Mouse (Mus musculus): ENCODE measurements at regions not wholly inside any gene's neighbourhood (a gene's known extent, or its start where the extent isn't known, plus 50 kb on each side); places are given as distances from the start of the nearest gene placed in this dataset.

DNA sequence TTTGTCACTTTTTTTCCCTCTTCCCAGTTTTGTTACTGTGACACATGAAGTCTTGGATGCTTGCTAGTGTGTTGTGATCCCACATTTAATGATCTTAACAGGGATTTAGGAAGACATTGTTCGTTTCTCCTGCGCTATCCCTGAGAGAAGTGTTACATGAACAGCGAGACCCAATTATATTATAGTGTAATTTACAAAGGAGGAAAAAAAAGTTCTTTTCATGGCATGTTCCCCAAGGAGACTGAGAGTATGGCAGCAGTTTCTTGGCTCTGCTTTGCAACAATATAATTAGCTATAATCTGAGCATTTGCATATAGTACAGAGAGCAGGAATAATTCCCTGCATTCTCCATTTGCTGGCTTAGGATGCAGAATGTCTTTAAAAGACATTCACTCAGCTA is 168.6 kb downstream of the Insc start:
- H3K4me3 ChIP-seq (ENCODE audit: low read depth, low read length): no peak overlapping the region
- no peaks in the 10 kb centered on the region for H3K4me1 ChIP-seq (ENCODE audit: control insufficient read depth, insufficient read depth, low read length)
- no peaks in the 10 kb centered on the region for H3K36me3 ChIP-seq (ENCODE audit: control insufficient read depth, insufficient read depth, low read length, poor library complexity, severe bottlenecking)
- H3K9me3 ChIP-seq (replicated peaks; ENCODE audit: control insufficient read depth, insufficient read depth, low read length, poor library complexity, severe bottlenecking): no peaks in the 10 kb centered on the region; the same call in 1 of the 2 replicates
- no peak overlapping the region for H3K27ac ChIP-seq (ENCODE audit: insufficient read depth, low read length)
- H3K9ac ChIP-seq (ENCODE audit: low read depth, poor library complexity, severe bottlenecking): no peak overlapping the region
- no peaks in the 10 kb centered on the region for H3K27me3 ChIP-seq (ENCODE audit: control insufficient read depth, insufficient read depth, low read length, poor library complexity, severe bottlenecking)
- no peak for TF ChIP-seq EP300 (IDR thresholded peaks at IDR 0.05; ENCODE audit: insufficient read depth, low read depth, low read length)
- no peak for TF ChIP-seq CTCF (IDR thresholded peaks at IDR 0.05; ENCODE audit: low read depth, low read length)
- TF ChIP-seq POLR2A (IDR thresholded peaks at IDR 0.05; ENCODE audit: insufficient read depth, low read length): no peak

DNA sequence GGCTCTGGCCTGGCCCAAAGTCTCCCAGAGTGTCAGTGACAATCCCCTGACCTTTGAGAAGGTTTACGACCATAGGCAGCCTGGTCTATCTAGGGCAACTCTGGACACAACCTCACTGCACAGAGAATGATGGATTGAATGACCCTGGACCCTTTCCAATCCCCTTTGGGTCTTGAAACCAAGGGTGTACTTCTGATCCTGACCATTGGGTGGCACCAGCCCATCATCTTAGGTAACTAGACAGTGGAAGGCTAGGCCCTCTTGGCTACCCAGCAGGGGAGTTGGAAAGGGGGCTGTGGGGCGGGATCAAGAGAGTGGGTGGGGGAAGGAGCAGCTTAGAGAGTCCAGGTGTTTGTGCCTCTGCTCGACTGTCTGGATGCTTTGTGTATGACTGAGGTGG is 178.7 kb downstream of the Insc start:
- H3K27ac ChIP-seq (ENCODE audit: insufficient read depth, low read length): no peak overlapping the region
- no peak overlapping the region for H3K9ac ChIP-seq (ENCODE audit: low read depth, poor library complexity, severe bottlenecking)
- H3K27me3 ChIP-seq (ENCODE audit: control insufficient read depth, insufficient read depth, low read length, poor library complexity, severe bottlenecking): 0 out of 2 replicates have a peak, but pooled peaks cover 2% of the 10 kb centered on the region
- no peaks in the 10 kb centered on the region for H3K9me3 ChIP-seq (replicated peaks; ENCODE audit: control insufficient read depth, insufficient read depth, low read length, poor library complexity, severe bottlenecking)
- no peaks in the 10 kb centered on the region for H3K36me3 ChIP-seq (ENCODE audit: control insufficient read depth, insufficient read depth, low read length, poor library complexity, severe bottlenecking)
- H3K4me3 ChIP-seq (ENCODE audit: low read depth, low read length): no peak overlapping the region
- H3K4me1 ChIP-seq (ENCODE audit: control insufficient read depth, insufficient read depth, low read length): no peaks in the 10 kb centered on the region
- TF ChIP-seq POLR2A (IDR thresholded peaks at IDR 0.05; ENCODE audit: insufficient read depth, low read length): no peak
- TF ChIP-seq CTCF (IDR thresholded peaks at IDR 0.05; ENCODE audit: low read depth, low read length): peak; percentile 58

DNA sequence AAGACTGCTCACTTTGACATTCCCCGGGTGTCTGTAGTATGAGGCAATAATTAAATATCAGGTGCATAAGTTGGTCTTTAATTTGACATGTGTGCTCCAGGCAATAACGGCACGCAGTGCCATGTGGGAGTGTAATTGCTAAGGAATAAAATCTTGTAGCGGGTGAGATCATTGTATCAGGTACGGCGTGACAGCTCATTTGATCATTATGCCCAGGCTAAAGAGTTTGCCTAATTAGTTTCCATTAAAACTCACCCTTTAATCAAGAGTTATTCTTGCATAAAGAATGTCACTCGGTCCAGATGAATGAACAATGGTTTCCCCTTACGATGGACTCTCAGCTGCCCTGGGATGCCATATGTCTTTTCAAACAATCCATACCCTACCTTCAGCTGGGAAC is 190.4 kb downstream of the Insc start:
- Histone ChIP-seq H3K4me3 (ENCODE audit: low read depth, low read length) (no peak overlapping the region), H3K36me3 (ENCODE audit: control insufficient read depth, insufficient read depth, low read length, poor library complexity, severe bottlenecking) (no peaks in the 10 kb centered on the region), H3K9ac (ENCODE audit: low read depth, poor library complexity, severe bottlenecking) (no peak overlapping the region), H3K9me3 (replicated peaks; ENCODE audit: control insufficient read depth, insufficient read depth, low read length, poor library complexity, severe bottlenecking) (no peaks in the 10 kb centered on the region), H3K27me3 (ENCODE audit: control insufficient read depth, insufficient read depth, low read length, poor library complexity, severe bottlenecking) (no peaks in the 10 kb centered on the region), H3K27ac (ENCODE audit: insufficient read depth, low read length) (no peak overlapping the region), H3K4me1 (ENCODE audit: control insufficient read depth, insufficient read depth, low read length) (no peaks in the 10 kb centered on the region)
- TF ChIP-seq POLR2A (IDR thresholded peaks at IDR 0.05; ENCODE audit: insufficient read depth, low read length) (no peak), CTCF (IDR thresholded peaks at IDR 0.05; ENCODE audit: low read depth, low read length) (no peak), EP300 (IDR thresholded peaks at IDR 0.05; ENCODE audit: insufficient read depth, low read depth, low read length) (no peak)

DNA sequence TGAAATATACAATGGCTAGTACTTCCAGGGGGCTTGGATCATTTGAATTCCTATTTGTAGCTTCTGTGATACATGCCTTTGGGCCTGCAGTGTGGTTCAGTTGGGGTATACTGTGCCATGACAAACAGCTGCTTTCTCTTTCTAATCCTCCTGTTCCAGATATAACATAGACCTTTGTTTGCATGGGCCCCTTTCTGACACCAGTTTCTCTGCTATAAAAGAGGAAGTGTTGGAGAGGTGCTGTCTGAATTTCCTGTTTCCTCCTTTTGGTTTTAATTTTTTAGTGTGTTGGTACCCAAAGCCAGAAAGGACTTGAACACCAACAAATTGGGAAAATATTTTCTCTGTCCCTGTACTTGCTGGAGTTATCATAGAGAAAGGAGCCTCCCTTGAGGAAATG is 207.3 kb downstream of the Insc start:
- TF ChIP-seq POLR2A (IDR thresholded peaks at IDR 0.05; ENCODE audit: insufficient read depth, low read length): no peak
- no peak for TF ChIP-seq EP300 (IDR thresholded peaks at IDR 0.05; ENCODE audit: insufficient read depth, low read depth, low read length)
- TF ChIP-seq CTCF (IDR thresholded peaks at IDR 0.05; ENCODE audit: low read depth, low read length): no peak

DNA sequence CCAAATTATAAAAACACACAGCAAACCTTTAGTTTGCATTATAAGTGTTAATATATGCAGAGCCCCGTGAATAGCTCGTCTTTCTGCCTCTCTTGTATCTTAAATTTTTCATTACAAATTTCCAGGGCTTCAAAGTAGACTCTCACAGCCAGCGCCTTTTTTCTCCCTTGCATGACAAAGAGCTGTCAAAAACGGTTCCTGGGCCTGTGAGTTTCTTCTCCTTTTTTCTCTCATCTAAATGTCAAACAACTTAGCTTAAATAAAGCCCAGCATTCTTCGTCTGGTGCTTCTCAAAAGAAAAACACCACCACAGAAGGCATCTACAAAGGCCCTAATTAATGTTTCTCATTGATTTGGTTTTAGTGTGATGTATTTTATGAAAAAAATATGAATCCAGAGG is 219.7 kb downstream of the Insc start:
- Histone ChIP-seq H3K4me3 (ENCODE audit: low read depth, low read length) (no peak overlapping the region), H3K9me3 (replicated peaks; ENCODE audit: control insufficient read depth, insufficient read depth, low read length, poor library complexity, severe bottlenecking) (no peaks in the 10 kb centered on the region), H3K4me1 (ENCODE audit: control insufficient read depth, insufficient read depth, low read length) (no peaks in the 10 kb centered on the region), H3K27me3 (ENCODE audit: control insufficient read depth, insufficient read depth, low read length, poor library complexity, severe bottlenecking) (no peaks in the 10 kb centered on the region), H3K36me3 (ENCODE audit: control insufficient read depth, insufficient read depth, low read length, poor library complexity, severe bottlenecking) (no peaks in the 10 kb centered on the region), H3K27ac (ENCODE audit: insufficient read depth, low read length) (no peak overlapping the region), H3K9ac (ENCODE audit: low read depth, poor library complexity, severe bottlenecking) (no peak overlapping the region)
- TF ChIP-seq CTCF (IDR thresholded peaks at IDR 0.05; ENCODE audit: low read depth, low read length): no peak

More for the DNA sequence above, 207.3 kb downstream of the Insc start:
- H3K4me1 ChIP-seq (ENCODE audit: control insufficient read depth, insufficient read depth, low read length): no peaks in the 10 kb centered on the region
- no peak overlapping the region for H3K9ac ChIP-seq (ENCODE audit: low read depth, poor library complexity, severe bottlenecking)
- peaks cover 3% of the 10 kb centered on the region; the same call in 1 of the 2 replicates for H3K9me3 ChIP-seq (replicated peaks; ENCODE audit: control insufficient read depth, insufficient read depth, low read length, poor library complexity, severe bottlenecking)
- H3K27me3 ChIP-seq (ENCODE audit: control insufficient read depth, insufficient read depth, low read length, poor library complexity, severe bottlenecking): no peaks in the 10 kb centered on the region
- H3K27ac ChIP-seq (ENCODE audit: insufficient read depth, low read length): no peak overlapping the region
- H3K4me3 ChIP-seq (ENCODE audit: low read depth, low read length): no peak overlapping the region
- H3K36me3 ChIP-seq (ENCODE audit: control insufficient read depth, insufficient read depth, low read length, poor library complexity, severe bottlenecking): no peaks in the 10 kb centered on the region

DNA sequence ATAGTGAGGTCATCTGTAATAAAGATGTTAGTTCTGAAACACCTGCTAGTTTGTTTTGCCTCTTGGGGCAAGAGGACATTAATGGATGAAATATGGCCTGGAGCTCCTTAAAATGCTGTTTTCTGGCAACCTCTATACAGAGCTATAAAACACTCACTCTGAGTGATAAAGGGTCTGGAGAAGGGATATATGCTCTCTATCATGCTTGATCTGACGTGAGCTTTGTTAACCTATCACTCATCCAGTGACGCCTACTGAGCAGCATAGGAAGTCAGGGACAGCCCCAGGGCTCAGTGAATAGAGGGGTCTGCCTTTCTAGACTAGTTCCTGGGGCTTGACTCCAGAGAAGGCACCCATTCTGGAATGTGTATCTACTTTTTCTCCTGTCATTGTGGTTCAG is 222.4 kb downstream of the Insc start:
- Histone ChIP-seq H3K4me1 (ENCODE audit: control insufficient read depth, insufficient read depth, low read length) (no peaks in the 10 kb centered on the region), H3K4me3 (ENCODE audit: low read depth, low read length) (no peak overlapping the region), H3K27me3 (ENCODE audit: control insufficient read depth, insufficient read depth, low read length, poor library complexity, severe bottlenecking) (no peaks in the 10 kb centered on the region), H3K9me3 (replicated peaks; ENCODE audit: control insufficient read depth, insufficient read depth, low read length, poor library complexity, severe bottlenecking) (no peaks in the 10 kb centered on the region), H3K9ac (ENCODE audit: low read depth, poor library complexity, severe bottlenecking) (no peak overlapping the region), H3K36me3 (ENCODE audit: control insufficient read depth, insufficient read depth, low read length, poor library complexity, severe bottlenecking) (no peaks in the 10 kb centered on the region), H3K27ac (ENCODE audit: insufficient read depth, low read length) (no peak overlapping the region)
- TF ChIP-seq CTCF (IDR thresholded peaks at IDR 0.05; ENCODE audit: low read depth, low read length) (no peak), POLR2A (IDR thresholded peaks at IDR 0.05; ENCODE audit: insufficient read depth, low read length) (no peak), EP300 (IDR thresholded peaks at IDR 0.05; ENCODE audit: insufficient read depth, low read depth, low read length) (no peak)

All from ES-Bruce4 (cell line).